Mouse (Mus musculus): ENCODE measurements around the gene 5830411N06Rik.

GRCm38 (mm10) chr7:140231026-140231425, 16.1 kb upstream of the 5830411N06Rik start:
- TF ChIP-seq CTCF (IDR thresholded peaks at IDR 0.05; ENCODE audit: insufficient read depth, low read depth, low read length) = no peak
- no peak for TF ChIP-seq POLR2A (IDR thresholded peaks at IDR 0.05; ENCODE audit: insufficient read depth, low read depth, low read length)

Data from olfactory bulb, adult 2 months (tissue).